Mouse (Mus musculus) layer of hippocampus, postnatal 10 days (tissue): ENCODE results near the gene Tmf1. TPM values are rescaled to one million over a fixed set of nuclear protein-coding genes. Genes with fewer than 3 reads are reported as not detected.

Experiments used
- DNase-seq, 2 experiments: peaks; one replicate each; pipeline ENCODE4 v3.0.0; 2021; ENCODE audit warnings: low spot score in 2 of 2
- long read RNA-seq: library from polyadenylated mRNA; stranded (forward); transcript quantifications from one replicate; pipeline ENCODE4 v2.0.0, GENCODE M21; 2023
- total RNA-seq, 2 experiments: library from RNA; stranded (reverse); gene quantifications; 2 replicates each; pipeline ENCODE4 v1.2.3; 2021

Gene Tmf1
- 10 to 100 TPM; 52.0 to 56.3 TPM for total RNA-seq
- long read RNA-seq, full-length matches to known transcripts: 5 of 7 reads
- long read RNA-seq, partial matches to known transcripts: 1 of 7 reads
- long read RNA-seq, other reads (novel, unspliced or antisense): 1 of 7 reads

DNA sequence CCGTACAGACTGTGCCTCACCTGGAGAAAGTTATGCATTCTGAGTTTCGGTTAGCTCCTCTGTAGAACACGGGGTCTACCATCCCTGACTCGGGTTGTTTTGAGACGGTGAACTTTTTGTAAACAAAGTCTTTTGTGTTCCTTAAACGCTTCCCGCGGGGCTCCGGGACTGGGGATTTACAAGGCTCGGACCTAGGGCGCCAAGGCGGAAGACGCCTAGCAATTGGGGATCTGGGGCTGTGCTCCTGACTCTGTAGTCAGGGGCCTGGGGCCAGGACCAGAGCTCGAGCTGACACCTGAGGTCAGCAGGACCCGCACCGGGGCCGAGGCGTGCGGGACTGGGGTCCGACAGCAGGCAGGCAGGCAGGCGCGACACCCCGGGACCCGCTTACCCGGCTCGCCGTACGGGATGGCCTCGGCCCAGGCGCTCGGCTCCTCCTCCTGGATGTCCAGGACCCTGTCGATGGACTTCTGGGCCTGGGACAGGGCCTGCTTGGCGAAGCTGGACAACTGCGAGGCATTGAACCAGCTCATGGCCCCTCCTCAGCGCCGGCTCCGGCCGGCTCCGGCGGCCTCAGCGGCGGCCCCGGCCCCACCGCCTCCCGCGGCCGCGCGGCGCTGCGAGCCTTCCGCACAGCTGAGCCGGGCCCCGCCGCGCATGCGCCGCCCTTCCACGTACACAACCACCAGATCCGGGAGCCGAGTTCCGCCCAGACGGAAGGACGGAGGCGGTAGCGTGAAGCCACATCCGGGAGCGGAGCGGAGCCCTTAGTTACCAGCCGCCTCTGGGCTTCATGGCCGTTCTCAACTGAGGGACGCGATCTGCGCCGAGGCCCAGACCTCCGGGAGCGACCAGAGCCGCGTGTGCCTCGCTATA lies at the start of gene Tmf1:
Gene Tmf1 (minus strand): TSS at position 632 of the 876 bp plus-strand sequence.
- peak; percentile 90 to 96 for DNase-seq

DNA sequence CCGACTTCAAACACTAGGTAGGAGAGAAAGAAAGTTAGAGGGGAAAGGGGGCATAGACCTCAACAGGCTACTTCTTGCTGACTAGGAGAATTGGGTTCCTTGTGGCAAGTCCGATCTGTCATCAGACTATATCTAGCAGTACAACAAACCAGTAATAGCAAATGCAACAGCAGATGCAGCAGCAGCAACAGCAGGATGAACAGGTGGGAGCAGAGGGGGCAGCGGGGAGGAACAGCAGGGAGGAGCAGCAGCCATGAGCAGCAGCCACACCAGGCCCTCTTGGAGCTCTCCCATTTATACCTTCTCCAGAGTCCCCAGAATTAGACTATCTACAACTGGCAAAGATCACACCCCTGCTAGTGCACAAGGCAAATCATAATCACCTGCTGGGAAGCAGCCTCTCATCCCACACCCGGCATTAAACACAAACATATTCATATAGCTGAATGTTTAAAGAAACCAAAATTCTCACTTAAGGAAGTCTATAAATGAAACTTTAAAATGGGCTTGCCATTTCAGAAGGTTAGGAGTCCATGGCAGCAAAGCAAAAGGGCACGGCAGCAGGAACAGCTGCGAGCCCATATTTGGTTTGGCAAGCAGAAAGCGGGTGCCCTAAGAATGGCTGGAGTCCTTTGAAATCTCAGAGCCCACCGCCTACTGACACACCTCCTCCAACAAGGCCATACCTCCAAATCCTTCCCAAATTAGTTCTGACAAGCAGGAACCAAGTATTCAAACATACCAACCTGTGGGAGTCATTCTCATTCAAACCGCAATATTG lies 48.3 kb upstream of the Tmf1 start:
- no peak for DNase-seq

DNA sequence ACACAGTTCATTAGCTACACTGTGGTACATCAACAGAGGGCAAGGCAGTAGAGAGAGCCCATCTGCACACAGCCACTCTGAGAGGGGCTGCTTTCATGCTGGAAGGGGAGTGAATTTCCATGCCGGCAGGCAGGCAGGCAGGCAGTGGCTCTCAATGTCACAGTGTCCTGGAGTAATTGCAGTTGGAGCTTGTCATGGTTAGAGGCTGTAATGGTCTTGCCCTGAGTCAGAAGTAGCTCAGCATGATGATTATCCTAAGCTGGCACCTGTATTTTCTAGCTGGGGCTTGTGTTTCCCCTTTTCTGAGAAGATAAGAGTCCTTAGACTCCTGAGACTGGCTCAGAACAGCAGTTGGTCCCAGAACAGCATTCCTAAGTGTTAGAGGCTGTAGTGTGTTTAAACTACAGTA lies 47.2 kb upstream of the Tmf1 start:
- DNase-seq: no peak

DNA sequence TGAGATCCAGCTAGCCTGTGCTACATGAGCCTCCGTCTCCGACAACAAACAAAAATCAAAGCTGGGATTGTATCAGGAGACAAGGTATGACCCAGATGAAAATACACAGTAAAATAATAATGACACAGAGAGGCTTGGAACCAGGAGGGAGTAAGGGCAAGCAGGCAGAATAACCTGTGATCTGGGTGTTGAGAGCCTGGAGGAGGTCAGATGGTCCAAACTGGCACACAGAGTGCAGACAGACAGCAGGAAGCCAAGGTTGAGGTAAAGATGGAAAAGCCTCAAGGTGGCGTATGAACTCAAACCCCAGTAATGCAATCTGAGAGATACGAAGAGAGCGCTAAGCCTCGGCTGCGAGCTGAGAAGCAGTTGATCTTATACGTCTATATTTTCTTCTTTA lies 45.6 kb upstream of the Tmf1 start:
- DNase-seq: no peak

DNA sequence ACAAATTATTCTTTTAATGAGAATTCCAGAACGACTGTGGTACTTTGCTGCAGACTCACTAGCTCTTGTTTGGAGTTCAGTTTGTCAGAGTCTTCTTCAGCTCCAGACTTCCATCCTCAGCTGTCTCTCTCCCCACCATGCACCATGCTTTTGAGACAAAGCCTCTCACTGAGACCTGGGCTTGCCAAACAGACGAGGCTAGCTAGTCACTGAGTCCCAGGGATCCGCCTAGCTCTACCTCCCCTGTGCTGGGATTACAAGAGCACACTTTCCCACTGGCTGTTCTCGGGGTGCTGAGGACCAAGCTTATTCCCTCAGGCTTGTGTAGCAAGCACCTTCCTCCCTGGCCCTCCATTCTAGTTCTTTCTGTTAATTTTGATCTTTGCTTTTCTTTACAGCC lies 44.6 kb upstream of the Tmf1 start:
- DNase-seq: no peak

DNA sequence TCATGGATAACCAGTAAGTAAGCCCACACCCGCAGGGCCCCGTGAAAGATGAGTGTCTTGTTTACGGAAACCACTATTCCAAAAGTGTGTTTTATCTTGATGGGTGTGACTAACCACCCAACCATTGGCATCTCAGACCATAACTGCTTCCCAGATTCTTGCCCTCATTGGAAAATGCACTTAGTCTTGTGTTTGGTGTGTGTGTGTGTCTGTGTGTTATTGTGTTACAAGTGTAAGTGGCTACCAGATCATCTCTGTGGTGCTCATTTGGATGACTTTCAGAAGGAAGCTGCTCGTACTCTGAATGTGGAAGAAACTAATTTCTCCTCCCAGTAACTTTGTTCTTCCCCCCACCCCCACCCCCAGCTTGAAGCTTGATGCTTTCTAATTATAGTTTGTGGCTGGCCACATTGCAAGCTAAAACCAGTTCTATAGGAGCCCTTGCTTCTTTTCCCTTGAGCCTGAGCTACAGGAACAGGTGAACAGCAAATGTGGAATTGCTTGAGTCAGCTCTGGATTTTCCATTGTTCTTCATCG lies 44.1 kb upstream of the Tmf1 start:
- no peak for DNase-seq

DNA sequence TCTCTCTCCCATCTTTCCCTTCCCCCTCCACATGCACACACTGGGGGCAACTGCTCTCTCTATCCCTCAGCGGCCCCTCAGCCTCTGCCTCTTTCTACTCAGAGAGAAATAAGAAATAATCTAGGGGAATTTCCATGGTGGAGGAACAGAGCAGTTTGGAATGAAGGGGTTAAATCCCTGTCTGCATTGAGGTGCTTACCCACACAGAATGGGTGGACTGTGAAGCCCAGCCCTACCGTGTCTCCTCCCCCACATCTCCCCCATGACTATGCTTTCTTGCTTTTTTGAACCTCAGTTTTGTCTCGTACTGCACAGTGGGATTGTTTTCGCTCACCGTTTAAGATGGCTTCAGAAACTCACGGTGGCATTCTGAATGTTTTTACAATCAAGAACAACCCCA lies 43.4 kb upstream of the Tmf1 start:
- no peak for DNase-seq

DNA sequence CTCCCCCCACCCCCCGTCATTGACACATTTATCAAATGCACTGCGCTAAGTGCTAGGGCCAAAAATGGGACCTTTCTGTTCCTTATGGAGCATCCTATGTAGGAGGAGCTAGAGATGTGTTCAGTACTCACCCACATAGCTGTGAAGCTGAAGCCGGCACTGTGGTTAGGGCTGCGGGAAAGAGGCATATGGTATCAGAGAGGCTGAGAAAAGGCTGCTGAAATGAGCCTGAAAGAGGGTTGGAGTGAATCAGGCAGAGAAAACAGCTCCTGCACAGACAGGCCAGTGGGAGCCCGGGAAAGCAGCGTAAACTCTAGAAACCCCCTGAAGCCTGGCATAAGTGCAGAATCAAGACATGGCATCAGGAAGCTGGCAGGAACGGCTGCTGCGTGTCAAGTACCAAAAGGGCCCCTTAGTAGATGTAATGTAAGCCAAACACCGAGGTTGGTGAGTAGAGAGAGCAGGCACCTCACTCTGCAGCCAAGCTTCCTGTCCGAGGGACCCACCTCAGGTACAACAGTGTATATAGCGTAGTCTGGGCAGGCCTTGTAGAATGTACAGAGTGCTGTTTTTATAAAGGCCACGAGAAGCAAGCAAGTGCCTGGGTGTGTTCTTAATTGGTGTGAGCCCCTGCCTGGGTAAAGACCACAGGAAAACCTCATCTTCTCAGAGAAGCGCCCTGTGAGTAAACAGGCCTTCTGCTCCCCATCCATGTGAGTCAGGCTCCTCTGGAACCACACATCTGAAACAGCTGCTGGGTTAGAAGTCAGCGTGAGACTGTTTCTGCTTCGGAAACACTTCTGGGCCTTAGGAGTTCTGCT lies 42.5 kb upstream of the Tmf1 start:
- peak in 1 of 2 experiments; percentile 28 for DNase-seq

DNA sequence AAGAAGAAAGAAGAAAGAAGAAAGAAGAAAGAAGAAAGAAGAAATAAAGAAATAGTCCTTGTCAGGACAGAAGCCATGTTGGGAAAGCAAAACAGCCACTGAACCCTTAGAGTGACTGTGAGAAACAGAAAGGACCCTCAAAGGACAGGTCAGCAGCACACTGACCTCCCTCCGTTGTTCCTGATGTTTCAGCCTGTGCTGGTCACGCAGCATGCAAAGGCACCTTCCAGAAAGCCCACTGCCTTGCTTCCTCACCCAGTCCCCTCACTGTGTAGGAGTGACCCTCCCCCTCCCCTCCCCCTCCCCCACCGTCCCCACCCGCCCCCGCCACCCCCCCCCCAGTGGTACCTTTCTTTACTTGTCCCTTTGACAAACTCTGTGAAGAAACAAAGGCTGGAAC lies 41.8 kb upstream of the Tmf1 start:
- no peak for DNase-seq

DNA sequence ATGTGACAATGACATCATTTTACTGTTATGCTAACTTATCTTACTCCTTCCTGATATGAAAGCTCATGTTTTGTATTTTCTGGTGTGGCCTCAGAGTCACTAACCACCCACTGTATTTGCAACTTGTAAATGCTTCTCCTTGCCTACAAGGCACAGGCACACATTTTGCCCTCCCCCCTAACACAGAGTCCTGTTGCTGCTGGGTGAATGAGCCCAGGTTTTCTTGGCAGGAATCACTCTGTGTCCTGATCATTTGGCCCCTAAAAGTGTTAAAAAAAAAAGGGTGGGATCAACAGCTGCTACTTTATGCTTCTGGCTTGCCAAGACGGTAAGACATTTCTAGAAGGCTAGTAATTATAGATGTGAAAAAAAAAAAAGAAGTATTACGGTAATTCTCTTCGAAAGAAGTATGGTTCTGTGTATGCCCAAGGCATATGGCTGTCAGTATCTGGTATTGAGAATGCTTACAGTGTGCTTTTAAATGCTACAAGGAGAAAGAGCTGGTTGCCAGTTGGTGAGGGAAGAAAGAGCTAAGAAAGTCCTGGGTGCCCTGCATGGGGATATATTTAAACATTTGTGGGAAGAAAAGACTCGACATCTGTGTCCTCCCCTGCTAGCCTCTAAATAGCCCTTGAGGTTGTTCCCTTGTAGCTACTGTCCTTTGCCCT lies 37.4 kb upstream of the Tmf1 start:
- no peak for DNase-seq

DNA sequence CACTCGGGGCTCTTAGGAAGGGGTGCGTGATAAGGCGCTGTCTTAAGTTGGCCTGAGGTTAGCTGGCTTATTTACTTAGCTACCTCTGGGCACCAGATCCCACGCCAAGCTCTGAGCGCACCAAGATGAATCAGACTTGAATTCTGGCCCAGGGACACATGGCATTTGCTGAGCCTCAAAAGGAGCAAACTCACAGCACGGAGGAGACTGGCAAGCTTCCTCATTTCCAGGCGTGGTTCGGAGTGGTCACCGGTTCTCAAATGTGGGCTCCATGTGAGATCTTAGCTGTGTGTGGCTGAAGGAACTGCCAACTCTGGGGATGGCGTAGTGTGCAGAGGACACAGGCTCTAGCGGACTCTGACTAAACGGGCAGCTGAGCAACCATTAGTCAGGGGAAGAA lies 33.1 kb upstream of the Tmf1 start:
- DNase-seq: peak; percentile 36 to 38

DNA sequence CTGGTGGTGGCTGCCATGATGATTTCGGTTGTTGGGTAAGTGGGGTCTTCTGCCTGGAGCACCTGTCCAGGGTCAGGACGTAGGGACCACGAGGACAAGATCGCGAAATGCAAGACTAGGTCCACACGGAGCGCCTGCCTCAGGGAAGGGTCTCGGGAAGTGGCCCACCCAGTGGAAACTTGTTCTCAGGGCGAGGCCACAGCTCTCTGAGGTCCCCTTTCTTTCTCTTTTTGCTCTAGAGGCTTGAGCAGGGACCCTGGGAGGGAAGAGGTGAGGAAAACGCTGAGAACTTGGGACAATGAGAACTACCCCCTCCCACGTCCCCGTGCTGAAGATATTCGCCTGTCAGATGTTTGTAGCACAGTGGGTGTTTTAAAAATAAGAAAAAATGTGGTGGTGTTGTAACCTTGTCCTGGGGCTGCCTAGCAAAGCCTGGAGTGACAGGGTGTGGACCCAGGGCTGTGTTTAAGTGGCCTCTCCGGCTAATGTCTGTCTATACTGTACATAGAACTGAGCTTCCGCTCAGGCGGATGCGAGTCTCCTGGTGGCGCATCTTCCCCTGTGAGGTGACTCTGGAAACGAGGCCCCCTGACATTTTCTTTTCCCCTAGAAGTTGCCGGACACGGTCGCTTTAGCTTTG lies 32.2 kb upstream of the Tmf1 start:
- DNase-seq: no peak

DNA sequence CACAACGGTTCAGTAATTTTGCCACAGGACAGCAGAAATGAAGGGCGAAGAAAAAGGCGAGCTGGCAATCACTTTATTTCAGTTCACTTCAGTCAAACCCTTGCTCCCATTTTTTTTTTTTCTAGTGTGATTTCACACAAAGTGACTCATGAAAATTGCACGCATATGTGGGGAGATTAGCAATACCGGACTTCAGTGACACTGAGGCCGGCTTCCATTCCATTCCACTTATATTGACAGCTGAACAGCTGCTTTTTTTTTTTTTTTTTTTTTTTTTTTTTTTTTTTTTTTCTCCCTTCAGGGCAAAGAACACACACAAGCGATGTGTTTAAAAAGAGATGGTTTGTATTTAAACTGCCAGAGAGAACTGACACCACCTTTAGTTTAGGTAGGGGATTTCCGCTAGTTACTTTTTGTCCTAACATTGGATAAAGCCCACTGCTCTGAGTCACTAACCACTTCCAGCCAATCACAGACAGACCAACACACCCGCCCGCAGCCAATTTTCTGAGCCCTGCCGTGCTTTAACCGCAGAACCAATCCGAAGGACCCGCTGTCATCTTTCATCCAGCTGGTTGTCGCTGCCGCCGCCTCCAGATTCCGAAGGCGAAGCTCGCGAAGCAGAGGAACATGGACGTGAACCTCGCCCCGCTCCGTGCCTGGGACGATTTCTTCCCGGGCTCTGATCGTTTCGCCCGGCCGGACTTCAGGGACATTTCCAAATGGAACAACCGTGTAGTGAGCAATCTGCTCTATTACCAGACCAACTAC lies 31.5 kb upstream of the Tmf1 start, which contains the start of gene Arl6ip5:
Gene Arl6ip5 (plus strand): TSS at position 499 of the 771 bp plus-strand sequence.
- peak; percentile 79 to 87 for DNase-seq

DNA sequence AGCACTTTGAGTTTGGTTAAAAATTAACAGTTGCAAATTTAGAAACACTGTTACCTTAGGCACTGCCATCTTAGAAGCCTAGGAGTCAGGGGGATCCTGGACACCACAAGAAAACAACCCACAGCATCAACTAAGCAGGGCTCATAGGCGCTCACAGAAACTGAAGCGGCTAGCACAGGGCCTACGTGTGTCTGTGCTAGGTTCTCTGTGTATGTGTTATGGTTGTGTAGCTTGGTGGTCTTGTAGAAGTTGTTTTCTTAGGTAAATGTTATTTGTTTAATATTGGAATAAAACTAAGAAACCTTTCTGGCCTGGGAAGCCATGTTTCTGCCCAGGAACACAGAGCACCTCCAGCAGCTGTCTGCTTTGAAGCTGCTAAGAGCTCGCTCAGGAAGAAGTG lies 30.8 kb upstream of the Tmf1 start:
- no peak for DNase-seq

DNA sequence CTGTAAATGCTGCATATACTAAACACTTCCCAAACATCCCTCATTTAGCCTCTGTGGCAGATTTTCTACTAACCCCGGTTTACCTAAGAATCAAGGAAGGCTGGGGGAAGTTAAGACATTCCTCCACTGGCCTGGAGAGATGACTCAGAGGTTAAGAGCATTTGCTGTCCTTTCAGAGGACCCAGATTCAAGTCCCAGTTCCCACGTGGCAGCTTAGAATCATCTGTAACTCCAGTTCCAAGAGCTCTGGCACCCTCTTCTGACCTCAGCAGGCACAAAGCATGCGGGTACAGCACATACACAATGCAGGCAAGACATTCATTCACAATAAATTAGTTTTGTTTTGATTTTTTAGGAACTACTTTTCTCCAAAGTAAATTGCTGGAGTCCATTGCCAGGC lies 30.3 kb upstream of the Tmf1 start:
- DNase-seq: no peak

DNA sequence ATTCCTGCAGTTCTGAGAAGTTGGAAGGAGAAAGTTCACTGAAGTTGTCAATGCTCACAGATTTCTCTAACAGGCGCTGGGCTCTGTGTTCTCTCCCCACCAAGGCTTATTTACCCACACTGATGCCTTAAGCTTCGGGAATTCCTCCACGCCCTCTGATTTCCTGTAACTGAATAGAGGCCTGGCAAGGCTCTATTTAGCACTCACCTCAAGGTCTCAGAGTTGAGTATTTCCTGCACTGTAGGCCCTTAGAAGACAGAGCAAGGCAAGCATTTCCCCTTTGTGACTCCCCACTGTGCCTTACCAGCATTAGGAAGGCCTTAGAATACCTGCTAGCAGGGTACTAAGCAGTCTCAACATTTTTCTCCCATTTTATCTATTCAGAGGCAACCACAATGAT lies 29.5 kb upstream of the Tmf1 start:
- no peak for DNase-seq

DNA sequence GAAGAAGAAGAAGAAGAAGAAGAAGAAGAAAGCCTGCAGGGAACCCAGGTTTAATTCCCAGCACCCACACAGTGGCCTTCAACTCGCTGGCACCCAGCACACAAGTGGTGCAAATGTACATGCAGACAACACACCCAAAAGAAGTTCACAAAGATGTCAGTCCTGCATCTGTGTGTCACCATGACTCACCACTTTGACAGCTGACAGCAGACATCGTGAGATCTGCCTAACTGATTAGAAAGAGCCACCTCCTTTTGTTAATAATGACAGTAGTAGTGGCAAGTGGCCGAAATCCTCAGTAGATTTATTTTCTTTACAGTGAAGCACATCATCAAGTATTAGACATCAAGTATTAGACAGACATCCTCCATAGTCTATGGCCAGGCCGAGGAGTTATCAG lies 28.2 kb upstream of the Tmf1 start:
- no peak for DNase-seq

DNA sequence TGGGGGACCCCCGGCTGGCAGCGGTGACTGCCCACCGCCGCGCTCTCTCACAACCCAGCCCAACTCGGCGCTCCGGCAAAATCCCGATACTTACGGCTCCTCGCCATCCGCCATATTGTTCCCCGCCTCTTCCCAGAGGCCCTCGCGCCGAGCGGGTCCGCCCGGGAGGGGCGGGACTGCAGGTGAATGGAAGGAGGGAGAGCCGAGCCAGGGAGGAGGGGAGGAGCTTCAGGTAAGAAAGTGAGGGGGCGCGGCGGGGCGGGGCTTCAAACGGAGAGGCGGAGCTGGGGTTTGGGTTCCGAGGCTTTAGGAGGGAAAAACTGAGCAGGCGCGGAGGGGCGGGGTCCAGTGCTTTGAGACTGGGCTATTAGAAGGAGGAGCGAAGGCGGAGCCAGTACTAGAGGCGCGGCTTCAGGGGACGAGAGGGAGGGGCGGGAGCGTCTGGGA lies 26.5 kb upstream of the Tmf1 start, which contains the start of gene Uba3:
Gene Uba3 (minus strand): TSS at position 209 of the 447 bp plus-strand sequence.
- DNase-seq: peak; percentile 98

DNA sequence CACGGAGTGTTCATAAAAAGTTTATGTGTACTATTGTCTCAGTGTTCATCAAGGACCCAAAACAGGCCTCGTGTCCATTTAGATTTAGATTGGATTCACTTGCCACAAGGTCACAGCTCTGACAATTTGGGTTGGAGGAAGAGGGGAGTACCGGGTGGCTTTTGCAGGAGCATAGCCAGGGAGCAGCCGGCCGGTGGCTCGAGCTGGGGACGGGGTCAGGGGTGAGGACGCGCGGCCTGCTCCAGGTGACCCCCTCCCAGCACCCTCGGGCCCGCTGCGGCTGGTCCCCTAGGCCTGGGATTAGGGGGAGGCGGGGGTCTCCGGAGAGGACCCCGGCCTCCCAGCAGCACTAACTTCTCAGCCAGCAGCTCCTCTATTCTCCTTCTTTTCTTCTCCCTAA lies 26.0 kb upstream of the Tmf1 start:
- DNase-seq: peak in 1 of 2 experiments; percentile 49
